Mouse (Mus musculus) ES-E14 (cell line): ENCODE measurements around the gene Cadm1. TPM values are rescaled to one million over a fixed set of nuclear protein-coding genes. Genes with fewer than 3 reads are reported as not detected.

ENCODE experiments used
- DNase-seq: peaks from one replicate; pipeline ENCODE4 v3.0.0-alpha.2; 2013; ENCODE audit warnings: low read depth, low spot score
- H3K27ac ChIP-seq: 2 replicates; pipeline ENCODE4 v1.5.1; 2012; ENCODE audit warnings: low read depth, mild to moderate bottlenecking, low read length, moderate library complexity, mixed read lengths; ENCODE audit not compliant: poor library complexity, insufficient read depth, severe bottlenecking
- H3K36me3 ChIP-seq: 2 replicates; pipeline ENCODE4 v1.6.1; 2012; ENCODE audit warnings: mild to moderate bottlenecking, low read length, moderate library complexity, mixed read lengths; ENCODE audit not compliant: control insufficient read depth, poor library complexity, insufficient read depth, severe bottlenecking
- H3K4me1 ChIP-seq, 2 experiments: fragments of 150-350 bp in 1 of 2; sonication (generic) in 1 of 2; 2 replicates each; pipeline ENCODE4 v1.6.1; 2012; ENCODE audit warnings: low read length in 2 of 2, mild to moderate bottlenecking in 1 of 2, mixed read lengths in 1 of 2; ENCODE audit not compliant: control insufficient read depth in 2 of 2, insufficient read depth in 2 of 2, poor library complexity in 1 of 2
- H3K4me3 ChIP-seq, 2 experiments: fragments of 150-350 bp in 1 of 2; sonication (generic) in 1 of 2; 2 replicates each; pipeline ENCODE4 v1.5.1; 2012; ENCODE audit warnings: low read length in 2 of 2, low read depth in 1 of 2, mild to moderate bottlenecking in 1 of 2, mixed read lengths in 1 of 2; ENCODE audit not compliant: insufficient read depth in 1 of 2, poor library complexity in 1 of 2, severe bottlenecking in 1 of 2
- H3K9ac ChIP-seq: 2 replicates; pipeline ENCODE4 v1.6.1; 2012; ENCODE audit warnings: low read depth, mild to moderate bottlenecking, low read length, mixed read lengths; ENCODE audit not compliant: poor library complexity, insufficient read depth, severe bottlenecking
- H3K9me3 ChIP-seq: fragments of 150-350 bp; sonication (generic); 2 replicates; pipeline ENCODE4 v1.6.1; 2012; ENCODE audit warnings: low read depth, mild to moderate bottlenecking, low read length; ENCODE audit not compliant: control insufficient read depth, insufficient read depth
- CHD2 ChIP-seq: IDR thresholded peaks from 2 replicates; pipeline ENCODE4 v1.6.1; 2014; ENCODE audit warnings: mild to moderate bottlenecking, low read depth, low read length, inconsistent platforms
- HCFC1 ChIP-seq: IDR thresholded peaks from 2 replicates; pipeline ENCODE4 v1.6.1; 2012; ENCODE audit warnings: low read length, inconsistent platforms, borderline replicate concordance; ENCODE audit not compliant: insufficient read depth
- MAFK ChIP-seq: IDR thresholded peaks from 2 replicates; pipeline ENCODE4 v1.6.1; 2014; ENCODE audit warnings: mild to moderate bottlenecking, low read depth, low read length, inconsistent platforms; ENCODE audit not compliant: insufficient read depth
- ZC3H11A ChIP-seq: IDR thresholded peaks from 2 replicates; pipeline ENCODE4 v1.6.1; 2012; ENCODE audit warnings: low read depth, mild to moderate bottlenecking, inconsistent platforms, low read length, borderline replicate concordance
- ZNF384 ChIP-seq: IDR thresholded peaks from 2 replicates; pipeline ENCODE4 v1.6.1; 2012; ENCODE audit warnings: low read depth, low read length, inconsistent platforms
- in situ Hi-C, 2 experiments: fragments of 600-800 bp; cut with MboI; formaldehyde crosslinking; loops; one replicate each; pipeline ENCODE4 v1.15.1; 2025; ENCODE audit warnings: low sequenced_read_pairs in 2 of 2, inconsistent platforms in 1 of 2; ENCODE audit not compliant: unreplicated experiment in 2 of 2
- total RNA-seq: library from RNA; depleted of rRNA; stranded (reverse); fragments of 300-350 nt; gene quantifications from 2 replicates; pipeline ENCODE4 v1.2.3, GENCODE M21; 2012

Cadm1 gene
- total RNA-seq, 1 experiment: 78.7 TPM

- TF ChIP-seq ZNF384 (no peak), ZC3H11A (no peak), MAFK (no peak), CHD2 (no peak), HCFC1 (no peak)
- Histone ChIP-seq H3K36me3 (no peaks in the 10 kb centered on the region), H3K9me3 (no peaks in the 10 kb centered on the region)
Observed at GRCm38 (mm10) chr9:47625621-47626210, 95.7 kb downstream of the Cadm1 start.

GRCm38 (mm10) chr9:47627966-47628365 is 98.0 kb downstream of the Cadm1 start:
- TF ChIP-seq CHD2 (no peak), MAFK (no peak), ZC3H11A (no peak), HCFC1 (no peak), ZNF384 (no peak)

More at GRCm38 (mm10) chr9:47625621-47626210, 95.7 kb downstream of the Cadm1 start:
- no peak for DNase-seq
- in situ Hi-C loops: no loop called here
- peaks cover 4% of the 10 kb centered on the region in 2 experiments; a peak in 3 of 4 replicates for H3K4me1 ChIP-seq
- no peak overlapping the region for H3K27ac ChIP-seq
- no peak overlapping the region for H3K9ac ChIP-seq
- no peak overlapping the region for H3K4me3 ChIP-seq

GRCm38 (mm10) chr9:47628550-47628949 is 98.6 kb downstream of the Cadm1 start:
- DNase-seq: no peak
- in situ Hi-C loops: no loop called here
- H3K27ac ChIP-seq: no peak overlapping the region
- no peaks in the 10 kb centered on the region for H3K36me3 ChIP-seq
- no peaks in the 10 kb centered on the region for H3K9me3 ChIP-seq
- TF ChIP-seq MAFK (no peak), HCFC1 (no peak), ZC3H11A (no peak), CHD2 (no peak), ZNF384 (no peak)
- no peak overlapping the region for H3K9ac ChIP-seq
- H3K4me1 ChIP-seq: peaks cover 4 to 5% of the 10 kb centered on the region in 2 experiments; a peak in 3 of 4 replicates
- no peak overlapping the region for H3K4me3 ChIP-seq

More at GRCm38 (mm10) chr9:47627966-47628365, 98.0 kb downstream of the Cadm1 start:
- in situ Hi-C loops: no loop called here
- no peaks in the 10 kb centered on the region for H3K36me3 ChIP-seq
- H3K9ac ChIP-seq: no peak overlapping the region
- no peaks in the 10 kb centered on the region for H3K9me3 ChIP-seq
- no peak for DNase-seq
- H3K4me1 ChIP-seq: peaks cover 5% of the 10 kb centered on the region in 2 experiments; a peak in 3 of 4 replicates
- H3K4me3 ChIP-seq: no peak overlapping the region
- no peak overlapping the region for H3K27ac ChIP-seq

GRCm38 (mm10) chr9:47634695-47635094 is 104.7 kb downstream of the Cadm1 start:
- DNase-seq: no peak
- Histone ChIP-seq H3K27ac (no peak overlapping the region), H3K4me1 (peaks cover 2 to 5% of the 10 kb centered on the region in 2 experiments; a peak in 3 of 4 replicates), H3K4me3 (no peak overlapping the region), H3K36me3 (no peaks in the 10 kb centered on the region), H3K9ac (no peak overlapping the region), H3K9me3 (no peaks in the 10 kb centered on the region)
- in situ Hi-C loops: no loop called here
- no peak for TF ChIP-seq MAFK
- no peak for TF ChIP-seq ZNF384
- no peak for TF ChIP-seq ZC3H11A
- no peak for TF ChIP-seq HCFC1
- no peak for TF ChIP-seq CHD2

- H3K36me3 ChIP-seq: no peaks in the 10 kb centered on the region
- DNase-seq: no peak
- peaks cover 0 to 2% of the 10 kb centered on the region in 2 experiments; a peak in 2 of 4 replicates for H3K4me1 ChIP-seq
- H3K9ac ChIP-seq: no peak overlapping the region
- H3K4me3 ChIP-seq: no peak overlapping the region
- TF ChIP-seq ZC3H11A: no peak
- TF ChIP-seq CHD2: no peak
- TF ChIP-seq HCFC1: no peak
- no peak for TF ChIP-seq ZNF384
- no peak for TF ChIP-seq MAFK
- H3K9me3 ChIP-seq: no peaks in the 10 kb centered on the region
- no peak overlapping the region for H3K27ac ChIP-seq
- in situ Hi-C loops: no loop called here
Observed at GRCm38 (mm10) chr9:47642663-47643062, 112.7 kb downstream of the Cadm1 start.
